In genomic region chr1:179309487-179309886, GRCm38 (mm10) we compare ENCODE assay signal across 17 mouse cellular contexts.
DNase-seq lines count a peak whose midpoint lies in the region; ATAC-seq lines count a peak whose summit lies in the region.
"Had no signal": no experiment of that assay in that cellular context is flagged by ENCODE, and none has a peak within 500 bp of the region (broad histone marks: within the 10 kb centered on the region; RNA-seq: fewer than 3 reads in every experiment).

No protein-coding gene starts in this region.

- H3K27me3 ChIP-seq in hindbrain, embryonic 12.5 days, result no peaks in the 10 kb centered on the region
- no peaks in the 10 kb centered on the region for H3K27me3 ChIP-seq in hindbrain, embryonic 16.5 days (replicated peaks; ENCODE audit: control insufficient read depth, insufficient read depth, low read length)
- H3K27me3 ChIP-seq in neural tube, embryonic 15.5 days (replicated peaks), result no peaks in the 10 kb centered on the region
- no peaks in the 10 kb centered on the region for H3K27me3 ChIP-seq in intestine, embryonic 15.5 days (replicated peaks)

- peak; percentile 67; the same call in 1 of the 2 replicates for ATAC-seq in hindbrain, embryonic 12.5 days (ENCODE audit: low FRiP score)
- ATAC-seq in hindbrain, embryonic 16.5 days, result no peak
- ATAC-seq in neural tube, embryonic 15.5 days (ENCODE audit: low FRiP score), result no peak
- ATAC-seq in intestine, embryonic 15.5 days, result 0 out of 2 replicates have a peak, but pooled peaks have one; percentile 43
- ATAC-seq: forebrain, embryonic 14.5 days; liver, postnatal 0 days had no signal

- H3K9ac ChIP-seq in hindbrain, embryonic 12.5 days, result no peak overlapping the region
- no peak overlapping the region for H3K9ac ChIP-seq in hindbrain, embryonic 16.5 days (ENCODE audit: low read depth, low read length)
- no peak overlapping the region for H3K9ac ChIP-seq in neural tube, embryonic 15.5 days (replicated peaks)
- no peak overlapping the region for H3K9ac ChIP-seq in intestine, embryonic 15.5 days
- H3K9ac ChIP-seq: liver, postnatal 0 days had no signal

- no peak overlapping the region for H3K27ac ChIP-seq in hindbrain, embryonic 12.5 days
- no peak overlapping the region for H3K27ac ChIP-seq in hindbrain, embryonic 16.5 days (ENCODE audit: low read depth, low read length)
- H3K27ac ChIP-seq in neural tube, embryonic 15.5 days (replicated peaks), result no peak overlapping the region
- H3K27ac ChIP-seq in intestine, embryonic 15.5 days, result no peak overlapping the region
- H3K27ac ChIP-seq: embryonic facial prominence, embryonic 10.5 days had no signal

- no peaks in the 10 kb centered on the region for H3K9me3 ChIP-seq in hindbrain, embryonic 12.5 days (replicated peaks)
- H3K9me3 ChIP-seq in hindbrain, embryonic 16.5 days (ENCODE audit: control insufficient read depth, low read length), result no peaks in the 10 kb centered on the region
- H3K9me3 ChIP-seq in neural tube, embryonic 15.5 days (replicated peaks), result no peaks in the 10 kb centered on the region
- no peaks in the 10 kb centered on the region for H3K9me3 ChIP-seq in intestine, embryonic 15.5 days
- H3K9me3 ChIP-seq: embryonic facial prominence, embryonic 10.5 days had no signal

- H3K4me3 ChIP-seq in hindbrain, embryonic 12.5 days, result no peak overlapping the region
- no peak overlapping the region for H3K4me3 ChIP-seq in hindbrain, embryonic 16.5 days (ENCODE audit: low read length)
- no peak overlapping the region for H3K4me3 ChIP-seq in neural tube, embryonic 15.5 days (replicated peaks)
- H3K4me3 ChIP-seq in intestine, embryonic 15.5 days (replicated peaks), result no peak overlapping the region
- H3K4me3 ChIP-seq: embryonic facial prominence, embryonic 10.5 days; myocyte had no signal

- DNase-seq in neural tube, embryonic 10.5 days (ENCODE audit: extremely low spot score, low spot score), result peak; percentile 42
- DNase-seq in urinary bladder, postnatal 14 days (ENCODE audit: low spot score), result no peak
- DNase-seq in urinary bladder, adult 2 months (ENCODE audit: low spot score), result no peak
- DNase-seq: cerebellum, adult 9-11 months; kidney, postnatal 25 days; liver; liver, postnatal 0 days; midbrain, embryonic 14.5 days; spleen, adult 18-20 months; thymus, adult 18-20 months had no signal

- H3K4me1 ChIP-seq in hindbrain, embryonic 12.5 days, result peaks cover 5% of the 10 kb centered on the region; the same call in 1 of the 2 replicates
- H3K4me1 ChIP-seq in hindbrain, embryonic 16.5 days (ENCODE audit: control insufficient read depth, insufficient read depth, low read depth, low read length), result no peaks in the 10 kb centered on the region
- H3K4me1 ChIP-seq in neural tube, embryonic 15.5 days, result no peaks in the 10 kb centered on the region; the same call in 1 of the 2 replicates
- H3K4me1 ChIP-seq in intestine, embryonic 15.5 days (replicated peaks), result no peaks in the 10 kb centered on the region
- H3K4me1 ChIP-seq: embryonic facial prominence, embryonic 10.5 days had no signal

- H3K36me3 ChIP-seq in hindbrain, embryonic 12.5 days, result no peaks in the 10 kb centered on the region
- no peaks in the 10 kb centered on the region for H3K36me3 ChIP-seq in hindbrain, embryonic 16.5 days (ENCODE audit: control insufficient read depth, insufficient read depth, low read length)
- H3K36me3 ChIP-seq in neural tube, embryonic 15.5 days, result no peaks in the 10 kb centered on the region
- no peaks in the 10 kb centered on the region for H3K36me3 ChIP-seq in intestine, embryonic 15.5 days
- H3K36me3 ChIP-seq: embryonic facial prominence, embryonic 10.5 days had no signal

- H3K4me2 ChIP-seq in hindbrain, embryonic 12.5 days (replicated peaks), result no peak overlapping the region
- no peak overlapping the region for H3K4me2 ChIP-seq in hindbrain, embryonic 16.5 days (ENCODE audit: low read length)
- H3K4me2 ChIP-seq in neural tube, embryonic 15.5 days, result no peak overlapping the region
- H3K4me2 ChIP-seq in intestine, embryonic 15.5 days (replicated peaks), result no peak overlapping the region

- WGBS in hindbrain, embryonic 12.5 days, result 44% methylated on average over 5 of the region's 5 CpGs
- WGBS in hindbrain, embryonic 16.5 days, result 56% methylated on average over 5 of the region's 5 CpGs
- WGBS in neural tube, embryonic 15.5 days, result 53% methylated on average over 5 of the region's 5 CpGs
- 36% methylated on average over 5 of the region's 5 CpGs for WGBS in intestine, embryonic 15.5 days

Comparison
In these comparisons a context has a peak if more than half of its experiments do, and no peak if none do; other contexts are left out.
1. ATAC-seq: peak in hindbrain, embryonic 12.5 days (single experiment) and intestine, embryonic 15.5 days (single experiment); none in hindbrain, embryonic 16.5 days (single experiment) and neural tube, embryonic 15.5 days (single experiment).